Mouse (Mus musculus) thymus, postnatal 25 days (tissue): ENCODE data around the gene Napsa.

ENCODE experiments used
- DNase-seq: peaks from one replicate; pipeline ENCODE4 v3.0.0; 2022

Gene Napsa

DNA sequence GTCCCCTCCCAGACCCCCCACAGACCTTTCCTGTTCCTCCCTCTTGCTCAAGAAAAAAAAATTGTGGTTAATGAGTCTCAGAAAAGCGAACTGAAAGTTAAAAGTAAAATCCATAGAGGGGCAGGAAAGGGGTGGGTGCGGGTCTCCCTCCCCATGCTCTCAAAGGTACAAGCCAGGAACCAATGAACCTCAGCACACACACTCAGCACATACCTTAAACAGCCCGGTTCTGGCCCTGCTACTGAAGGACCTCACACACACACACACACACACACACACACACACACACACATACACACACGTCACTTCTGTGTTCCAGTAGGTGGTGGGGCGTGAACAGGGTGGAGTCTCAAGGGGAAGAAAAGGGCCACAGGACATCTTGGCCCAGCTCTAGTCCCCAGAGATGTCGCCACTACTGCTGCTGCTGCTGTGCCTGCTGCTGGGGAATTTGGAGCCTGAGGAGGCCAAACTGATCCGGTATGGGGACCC, at the start of gene Napsa:
Napsa (plus strand) TSS at position 168 of the 489 bp plus-strand sequence.
- no peak for DNase-seq

DNA sequence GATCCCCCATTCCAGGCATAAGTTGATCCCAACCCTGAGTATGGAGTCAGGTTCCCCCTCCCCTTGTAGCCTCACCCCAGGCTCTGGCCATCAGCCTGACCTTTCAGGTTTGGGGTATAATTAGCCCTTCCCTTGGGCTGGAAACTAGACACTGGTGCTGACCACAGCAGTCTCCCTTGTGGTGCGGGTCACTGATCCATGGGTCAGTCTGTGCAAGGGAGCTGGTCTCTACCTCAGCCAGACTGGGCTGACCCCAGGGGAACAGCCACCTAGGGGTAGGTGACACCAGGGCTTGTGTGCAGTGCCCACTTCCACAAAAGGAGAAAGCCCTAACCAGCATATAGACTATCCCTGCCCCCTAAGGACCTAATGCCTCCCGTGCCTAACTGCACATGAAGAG, 49.1 kb upstream of the Napsa start:
- DNase-seq: no peak

DNA sequence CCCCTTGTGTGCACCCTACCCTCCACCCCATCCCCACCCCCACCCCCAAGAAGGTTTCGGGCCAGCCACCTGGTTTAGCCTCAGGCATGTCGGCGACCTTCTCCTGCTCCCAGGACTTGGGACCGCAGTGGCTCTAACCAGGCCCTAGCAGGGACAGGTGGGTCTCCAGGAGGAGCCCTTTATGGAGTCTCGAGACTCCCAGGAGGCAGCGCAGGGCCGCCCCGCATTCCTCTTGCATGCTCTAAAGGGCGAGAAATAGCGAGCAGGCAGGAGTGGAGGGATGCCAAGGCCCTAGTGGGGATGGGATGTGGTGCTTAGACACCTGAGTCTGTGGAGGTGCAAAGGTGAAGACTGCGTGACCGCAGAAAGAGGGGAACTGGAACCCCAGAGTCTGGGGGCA, 47.7 kb upstream of the Napsa start, which contains the start of gene Mybpc2:
Mybpc2 (minus strand) TSS at position 155 of the 400 bp plus-strand sequence.
- no peak for DNase-seq

DNA sequence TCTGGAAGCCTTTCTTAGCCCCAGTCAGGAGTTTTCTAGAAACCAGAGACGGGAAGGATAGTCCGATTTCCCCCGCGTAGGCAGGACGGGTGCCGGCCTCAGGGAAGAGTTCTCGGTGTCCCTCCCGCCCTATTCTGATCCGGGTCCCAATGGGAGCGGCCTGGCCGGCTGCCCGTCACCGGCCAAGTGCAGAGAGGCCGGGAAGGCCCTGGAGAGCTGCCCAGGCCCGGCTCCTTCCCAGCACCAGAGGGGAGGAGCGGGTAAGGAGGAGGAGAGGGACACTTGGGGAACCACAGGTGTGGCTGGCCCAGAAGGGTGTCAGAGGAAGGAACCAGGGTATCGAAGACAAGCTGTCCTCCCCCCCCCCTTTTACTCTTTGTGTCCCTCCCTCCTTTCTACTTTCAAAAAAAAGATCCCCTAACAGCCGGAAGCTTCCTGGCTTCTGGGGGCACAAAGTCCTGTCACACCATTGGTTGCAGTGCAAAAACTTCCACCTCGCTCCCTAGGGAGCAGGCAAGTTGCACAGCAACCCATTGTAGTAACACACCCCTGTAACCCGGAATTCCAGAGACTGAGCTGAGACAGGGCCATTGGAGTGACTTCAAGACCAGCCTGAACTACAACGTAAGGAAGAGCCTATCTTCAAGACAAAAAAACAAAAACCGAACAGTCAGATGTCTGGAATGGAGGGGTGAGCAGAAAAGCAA, 46.9 kb upstream of the Napsa start:
- DNase-seq: no peak

DNA sequence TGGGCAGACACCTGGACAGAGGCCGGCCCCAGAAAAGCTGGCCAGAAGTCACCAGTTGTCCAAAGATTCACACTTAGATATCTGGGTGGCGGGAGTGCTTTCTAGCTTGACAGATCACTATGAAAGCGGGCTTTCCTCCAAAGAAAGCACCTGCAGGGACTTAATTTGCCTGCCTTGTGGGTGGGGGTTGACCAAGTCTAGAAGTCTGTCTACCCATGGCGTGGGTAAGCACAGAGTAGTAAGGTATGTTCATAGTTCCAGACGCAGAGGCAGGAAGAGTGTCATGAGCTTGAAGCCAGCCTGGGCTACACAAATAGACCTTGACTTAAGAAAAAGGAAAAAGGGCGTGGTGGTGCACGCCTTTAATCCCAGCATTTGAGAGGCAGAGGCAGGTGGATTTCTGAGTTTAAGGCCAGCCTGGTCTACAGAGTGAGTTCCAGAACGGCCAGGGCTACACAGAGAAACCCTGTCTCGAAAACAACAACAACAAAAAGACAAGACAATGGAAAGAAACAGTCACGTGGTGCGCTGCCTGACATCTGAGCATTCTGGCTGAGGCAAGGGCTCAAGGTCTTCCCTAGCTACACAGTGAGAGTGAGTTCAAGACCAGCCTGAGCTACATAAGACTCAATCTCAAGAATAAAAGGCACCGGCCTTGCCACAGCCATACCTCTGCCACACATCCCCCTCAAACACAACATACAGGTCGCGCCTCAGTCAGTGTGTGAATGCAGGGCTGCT, 45.6 kb upstream of the Napsa start:
- DNase-seq: no peak

DNA sequence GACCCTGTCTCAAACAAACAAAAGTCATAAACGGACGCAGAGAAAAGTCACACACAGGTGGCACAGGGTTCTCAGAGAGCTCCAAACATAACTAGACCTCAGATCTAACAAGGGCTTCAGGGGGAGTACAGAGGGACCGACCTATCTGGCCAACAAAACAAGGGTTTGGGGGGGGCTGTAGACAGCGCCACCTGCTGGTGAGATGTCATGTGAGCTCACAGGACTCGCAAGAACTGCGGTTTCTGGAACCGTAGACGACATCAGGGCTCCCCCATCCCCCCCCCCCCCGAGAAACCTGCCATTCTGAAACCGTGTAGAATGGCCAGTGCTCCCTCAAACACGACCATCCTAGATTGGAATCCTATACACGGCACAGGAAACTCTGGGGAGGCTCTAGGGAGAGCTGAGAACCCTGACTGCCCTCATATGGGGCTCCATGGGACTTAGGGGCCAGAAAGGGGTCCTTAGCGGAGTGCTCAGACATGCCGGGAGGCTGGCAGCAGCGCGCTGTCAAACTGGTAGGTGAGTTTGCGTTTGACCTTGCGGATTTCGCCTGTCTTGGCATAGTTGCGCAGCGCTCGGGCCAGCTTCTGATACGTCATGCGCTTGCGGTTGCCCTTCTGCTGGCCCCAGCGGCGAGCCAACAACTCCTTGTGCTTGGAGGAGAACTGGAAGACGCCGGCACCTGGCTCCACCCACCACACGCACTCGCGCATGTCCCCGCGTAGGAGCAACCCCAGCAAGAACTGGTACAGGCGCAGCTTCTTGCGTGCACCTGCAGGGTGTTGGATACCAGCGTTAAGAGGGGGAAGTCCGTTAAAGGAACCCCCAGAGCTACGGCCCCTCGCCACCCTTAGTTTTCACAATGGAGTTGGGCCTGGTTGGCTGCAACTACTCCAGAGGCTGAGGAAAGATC, 44.4 kb upstream of the Napsa start:
- DNase-seq: peak; percentile 85

DNA sequence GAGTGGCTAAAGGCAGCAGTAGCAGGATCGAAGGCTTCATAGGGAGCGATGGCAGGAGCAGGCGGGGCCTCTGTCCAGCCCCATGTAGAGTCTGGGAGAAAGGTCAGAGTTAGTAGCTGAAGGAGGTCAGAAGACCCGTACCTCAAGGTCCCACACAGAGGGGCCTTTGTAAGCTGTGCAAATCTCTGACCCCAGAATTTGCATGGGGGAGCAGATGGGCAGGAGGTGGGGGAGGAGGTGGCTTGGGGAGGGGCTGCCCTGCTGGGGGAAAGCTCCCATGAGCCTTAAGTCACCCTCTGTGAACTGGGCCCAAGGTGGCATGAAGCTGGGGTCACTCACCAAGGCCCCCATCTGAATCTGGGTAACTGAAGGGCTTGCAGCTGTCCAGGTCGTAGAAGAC, 42.7 kb upstream of the Napsa start:
- DNase-seq: no peak

DNA sequence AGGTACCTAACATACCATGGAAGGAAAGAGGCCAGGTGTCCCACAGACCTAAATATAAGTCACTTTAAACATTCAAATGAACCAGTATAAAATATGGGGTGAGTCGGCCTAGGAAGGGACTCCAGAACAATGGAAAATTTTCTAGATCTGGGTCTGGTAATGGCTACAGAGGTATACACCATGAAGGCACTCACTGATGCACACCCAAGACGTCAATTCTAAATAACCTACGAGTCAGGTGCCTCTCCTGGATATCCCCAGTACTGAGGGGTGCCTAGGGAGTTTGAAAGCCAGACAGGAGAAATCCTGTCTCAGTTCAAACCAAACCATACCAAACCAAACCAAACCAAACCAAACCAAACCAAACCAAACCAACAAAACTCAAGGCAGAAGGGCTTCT, 41.7 kb upstream of the Napsa start:
- no peak for DNase-seq

DNA sequence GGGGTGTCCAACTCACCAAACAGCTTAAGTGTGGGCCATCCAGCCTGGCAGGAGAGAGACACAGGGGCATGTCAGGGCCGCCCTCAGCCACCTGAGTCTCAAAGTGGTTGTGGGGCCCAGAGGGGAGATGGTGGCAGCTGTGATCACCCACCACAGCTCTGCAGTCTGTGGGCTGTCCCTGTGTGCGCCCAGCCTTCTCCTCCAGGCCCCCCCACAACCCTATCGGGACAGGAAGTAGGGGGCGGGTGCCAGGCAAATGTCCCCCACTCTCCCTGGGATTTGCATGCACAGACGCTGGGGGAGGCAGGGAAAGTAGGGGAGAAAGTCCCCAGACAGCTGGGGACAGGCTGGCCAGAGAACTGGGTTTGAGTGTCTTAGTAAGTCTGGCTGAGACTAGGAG, 41.0 kb upstream of the Napsa start:
- DNase-seq: no peak

DNA sequence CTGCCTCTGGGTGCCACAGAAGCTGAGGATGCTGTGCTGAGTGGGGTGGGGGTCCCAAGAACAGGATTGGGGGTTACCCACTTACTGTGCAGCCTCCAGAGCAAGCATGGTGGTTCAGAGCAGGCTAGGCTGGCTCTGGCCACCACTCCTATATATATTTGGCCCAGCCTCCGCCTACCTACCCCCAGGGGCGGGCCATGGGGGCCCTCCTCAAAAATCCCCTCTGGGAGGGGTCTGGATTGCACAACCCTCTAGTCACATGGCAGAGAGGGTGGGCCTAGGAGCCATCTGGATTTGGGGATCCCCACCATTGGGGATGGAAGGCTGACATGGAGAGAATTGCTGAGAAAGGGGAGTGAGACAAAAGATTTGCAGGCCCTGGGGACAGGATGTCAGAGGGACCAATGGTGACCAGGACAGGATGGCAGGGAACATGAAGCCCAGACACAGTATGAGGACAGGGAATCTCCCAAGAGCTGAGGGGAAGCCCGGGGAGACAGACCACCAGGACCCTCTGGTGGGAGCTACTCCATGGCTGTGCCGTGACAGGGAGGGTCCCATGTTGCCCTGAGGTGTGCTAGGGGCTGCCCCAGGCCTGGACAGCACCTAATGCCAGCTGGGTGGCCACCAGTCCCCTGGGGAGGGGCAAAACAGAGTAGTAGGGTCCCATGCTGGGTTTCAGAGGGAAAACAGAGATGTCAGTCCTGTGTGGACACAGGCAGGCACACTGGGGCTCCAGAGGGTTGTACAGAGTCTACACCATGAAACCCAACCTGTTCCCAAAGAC, 40.0 kb upstream of the Napsa start, which contains the start of gene Spib:
Spib (minus strand) TSS at position 126 of the 787 bp plus-strand sequence.
- DNase-seq: no peak

DNA sequence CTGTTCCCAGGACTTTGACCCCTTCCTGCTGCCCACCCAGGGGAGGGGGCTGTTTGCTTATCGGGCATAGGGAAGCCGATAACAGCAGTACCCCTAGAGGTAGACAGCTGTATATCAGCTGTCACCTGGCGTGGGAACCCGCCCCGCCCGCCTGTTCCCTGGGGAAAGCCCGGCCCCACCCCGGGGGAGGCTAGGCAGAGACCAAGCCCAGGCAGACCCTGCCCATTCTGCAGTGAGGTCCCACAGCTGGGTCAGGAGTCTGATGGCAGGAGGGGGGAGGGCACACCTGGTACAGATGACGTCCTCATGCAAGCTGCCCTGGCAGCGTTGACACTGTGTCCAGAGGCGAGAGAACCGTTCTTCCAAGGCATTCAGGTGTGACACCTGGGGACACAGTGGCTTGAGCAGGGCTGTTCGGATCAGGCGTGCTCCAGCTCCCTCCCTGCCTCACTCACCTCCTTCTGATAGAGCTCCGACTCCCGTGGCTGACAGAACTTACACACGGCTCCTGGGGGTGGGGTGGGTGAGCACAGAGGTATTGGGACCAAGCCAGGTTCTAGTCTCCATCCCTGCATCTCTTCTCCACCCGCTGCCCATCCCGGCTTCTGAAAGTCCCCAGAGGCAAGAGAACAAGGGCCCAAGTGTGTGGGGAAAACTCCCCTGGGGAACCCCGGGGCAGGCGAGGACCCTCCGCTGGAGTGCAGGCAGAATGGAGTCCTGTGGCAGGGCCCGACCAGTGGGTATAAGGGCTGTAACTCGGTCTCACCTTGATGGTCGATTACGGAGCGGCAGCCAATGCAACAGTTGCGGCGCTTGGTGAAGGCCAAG, 39.0 kb upstream of the Napsa start:
- DNase-seq: no peak

DNA sequence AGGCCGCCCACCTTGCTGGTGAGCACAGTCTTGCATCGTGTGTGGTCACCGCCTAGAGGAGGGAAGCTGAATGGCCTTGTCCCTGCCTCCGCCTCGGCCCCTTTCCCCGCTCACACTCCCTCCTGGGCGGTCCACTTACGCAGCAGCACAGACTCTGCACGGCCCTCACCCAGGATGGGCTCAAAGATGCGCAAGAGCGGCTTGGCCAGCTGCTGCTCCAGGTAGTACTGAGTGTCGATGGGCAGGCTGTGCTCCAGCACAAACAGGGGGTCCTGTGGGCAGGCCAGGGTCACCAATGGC, 38.5 kb upstream of the Napsa start:
- DNase-seq: no peak

DNA sequence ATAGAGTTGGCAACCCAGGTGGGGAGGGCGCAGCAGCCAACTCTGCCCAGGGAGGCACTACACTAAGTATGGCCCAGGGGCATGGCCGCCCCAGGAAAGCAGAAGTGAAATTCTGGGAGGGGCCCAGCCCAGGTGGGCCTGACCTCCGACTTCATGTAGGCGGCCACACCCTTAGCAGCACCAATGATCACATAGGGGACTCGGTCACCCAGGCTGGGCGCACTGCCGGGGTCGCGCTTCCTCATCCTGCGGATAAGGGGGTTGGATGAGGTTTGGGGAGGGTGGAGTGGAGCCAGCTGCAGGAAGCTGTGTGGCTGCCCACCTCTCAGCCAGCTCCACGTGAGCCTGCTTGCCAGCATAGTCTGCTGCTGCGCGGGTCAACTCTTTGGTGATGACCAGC, 37.9 kb upstream of the Napsa start:
- DNase-seq: no peak

DNA sequence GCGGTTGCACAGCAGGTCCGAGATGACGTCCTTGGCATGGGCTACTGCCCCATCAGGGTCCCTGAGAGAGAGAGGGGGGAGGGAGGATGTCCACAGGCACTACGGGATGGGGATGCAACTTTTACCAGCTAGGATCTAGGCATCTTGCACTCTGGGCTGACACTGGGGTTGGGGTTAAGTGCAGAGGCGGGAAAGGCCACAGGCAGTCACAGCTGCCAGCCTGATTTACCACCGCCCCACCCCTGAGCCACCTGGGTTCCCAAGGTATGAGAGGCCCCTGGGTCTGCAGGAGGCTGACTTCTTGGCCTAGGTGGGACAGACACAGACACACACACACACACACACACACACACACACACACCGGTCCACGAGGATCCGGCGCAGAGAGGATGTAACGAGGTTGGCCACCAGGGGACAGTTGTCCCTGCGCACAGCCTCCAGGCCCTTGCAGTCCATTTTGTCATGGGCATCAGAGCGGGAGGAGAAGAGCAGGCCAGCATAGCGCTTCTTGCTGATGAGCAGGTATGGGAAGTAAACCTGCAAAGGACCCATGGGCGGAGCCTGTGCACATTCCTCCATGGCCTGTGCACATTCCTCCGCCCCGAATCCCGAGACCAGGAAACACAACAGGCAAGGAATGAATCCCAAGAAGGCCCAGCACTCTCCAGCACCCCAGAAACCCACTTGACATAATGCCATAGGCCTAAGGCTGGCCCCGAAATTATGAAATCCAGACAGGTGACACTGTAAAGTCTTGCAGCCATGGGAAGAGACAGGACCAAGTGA, 37.3 kb upstream of the Napsa start:
- DNase-seq: no peak

DNA sequence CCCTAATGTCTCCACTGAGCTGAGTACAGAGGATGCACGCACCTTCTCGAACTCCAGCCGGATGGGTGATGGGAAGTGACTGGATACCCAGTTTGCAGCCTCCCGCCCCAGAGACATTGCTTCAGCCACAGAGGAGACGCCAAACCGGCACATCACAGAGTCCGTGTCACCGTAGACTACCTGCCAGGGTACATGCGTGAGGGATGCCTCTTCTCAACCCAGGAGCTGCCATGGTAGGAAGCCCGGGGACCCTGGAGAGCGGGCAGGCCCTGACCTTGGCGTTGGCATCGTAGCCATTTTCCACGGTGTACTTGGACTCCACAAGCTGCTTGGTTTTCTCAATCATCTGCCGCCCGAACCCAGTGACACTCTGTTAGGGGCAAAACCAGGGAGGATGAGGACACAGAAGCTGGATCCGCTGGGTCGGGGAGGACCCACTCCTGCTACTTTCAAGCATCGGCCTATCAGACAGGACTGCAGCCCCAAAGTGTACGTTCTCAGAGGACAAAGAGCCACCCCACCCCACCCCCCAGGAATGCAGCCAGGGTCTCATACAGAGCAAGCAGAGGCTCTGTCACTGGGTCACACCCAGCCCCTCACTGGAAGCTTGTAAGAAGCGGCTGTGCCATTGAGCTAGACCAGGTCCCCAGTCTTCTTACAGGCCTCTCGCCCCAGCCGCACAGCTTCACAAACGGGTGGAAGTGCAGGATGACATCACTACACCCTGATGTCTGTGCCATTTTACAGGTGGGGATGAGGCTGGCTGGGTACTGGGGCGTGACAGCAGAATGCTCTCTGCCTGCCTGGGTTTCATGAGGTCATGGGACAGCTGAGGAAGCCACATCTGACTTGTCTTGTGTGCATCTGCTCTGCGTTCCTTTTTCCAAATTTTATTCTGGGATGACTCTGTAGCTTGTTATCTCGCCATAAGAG, 36.3 kb upstream of the Napsa start:
- DNase-seq: no peak

DNA sequence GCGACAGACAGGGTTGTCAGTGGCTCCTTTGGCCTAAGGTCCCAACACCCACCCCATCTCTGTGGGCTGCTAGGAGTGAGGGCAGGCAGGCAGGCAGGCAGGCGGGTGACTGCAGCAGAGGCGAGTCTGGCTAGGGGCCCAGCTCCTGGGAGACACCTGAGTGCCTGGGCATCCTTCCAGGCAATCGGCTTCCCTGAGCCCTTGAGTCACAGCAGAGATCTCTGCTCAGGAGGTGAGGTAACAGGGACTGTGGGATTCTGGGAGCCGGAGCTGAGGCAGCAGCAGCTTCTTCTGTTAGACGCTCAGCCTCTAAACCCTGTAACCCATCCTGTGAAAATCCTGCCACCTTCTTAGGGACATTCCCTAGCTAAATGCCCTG, 35.6 kb upstream of the Napsa start:
- DNase-seq: no peak

DNA sequence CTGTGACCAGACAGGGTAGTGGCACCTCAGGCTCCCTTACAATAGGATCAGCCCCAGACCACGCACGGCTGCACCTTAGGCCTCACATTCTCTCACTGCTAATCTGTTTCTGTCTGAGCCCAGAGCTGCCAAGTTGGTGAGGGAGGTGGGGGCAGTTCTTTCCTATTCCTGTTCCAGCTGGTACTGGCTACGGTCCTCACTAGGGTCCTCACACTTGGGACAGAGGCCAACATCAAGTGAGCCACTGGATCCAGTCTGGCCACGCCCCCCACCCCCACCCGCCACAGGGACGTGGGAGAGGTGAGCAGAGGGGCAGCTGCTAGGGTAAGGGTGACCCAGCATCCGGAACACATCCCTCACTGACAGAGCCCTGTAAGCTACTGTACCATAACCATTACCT, 35.2 kb upstream of the Napsa start:
- DNase-seq: no peak

DNA sequence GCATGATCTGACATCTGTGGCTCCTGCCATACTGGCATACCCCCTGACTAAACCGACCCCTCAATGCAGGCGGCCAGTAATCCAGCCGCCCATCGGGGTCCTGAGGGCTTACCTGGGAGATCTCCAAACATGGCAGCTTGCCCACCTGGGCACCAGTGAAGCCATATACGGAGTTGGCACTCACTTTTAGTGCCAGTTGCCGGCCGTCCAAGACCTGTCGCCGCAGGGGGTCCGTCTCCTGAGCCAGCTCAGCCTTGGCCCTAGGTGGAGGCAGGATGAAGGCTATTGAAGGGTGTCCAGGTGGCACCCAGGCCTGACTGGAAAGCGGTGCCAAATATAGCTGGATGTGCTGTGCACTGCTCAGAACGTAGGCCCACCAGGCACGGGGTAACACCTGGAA, 34.7 kb upstream of the Napsa start:
- DNase-seq: no peak

DNA sequence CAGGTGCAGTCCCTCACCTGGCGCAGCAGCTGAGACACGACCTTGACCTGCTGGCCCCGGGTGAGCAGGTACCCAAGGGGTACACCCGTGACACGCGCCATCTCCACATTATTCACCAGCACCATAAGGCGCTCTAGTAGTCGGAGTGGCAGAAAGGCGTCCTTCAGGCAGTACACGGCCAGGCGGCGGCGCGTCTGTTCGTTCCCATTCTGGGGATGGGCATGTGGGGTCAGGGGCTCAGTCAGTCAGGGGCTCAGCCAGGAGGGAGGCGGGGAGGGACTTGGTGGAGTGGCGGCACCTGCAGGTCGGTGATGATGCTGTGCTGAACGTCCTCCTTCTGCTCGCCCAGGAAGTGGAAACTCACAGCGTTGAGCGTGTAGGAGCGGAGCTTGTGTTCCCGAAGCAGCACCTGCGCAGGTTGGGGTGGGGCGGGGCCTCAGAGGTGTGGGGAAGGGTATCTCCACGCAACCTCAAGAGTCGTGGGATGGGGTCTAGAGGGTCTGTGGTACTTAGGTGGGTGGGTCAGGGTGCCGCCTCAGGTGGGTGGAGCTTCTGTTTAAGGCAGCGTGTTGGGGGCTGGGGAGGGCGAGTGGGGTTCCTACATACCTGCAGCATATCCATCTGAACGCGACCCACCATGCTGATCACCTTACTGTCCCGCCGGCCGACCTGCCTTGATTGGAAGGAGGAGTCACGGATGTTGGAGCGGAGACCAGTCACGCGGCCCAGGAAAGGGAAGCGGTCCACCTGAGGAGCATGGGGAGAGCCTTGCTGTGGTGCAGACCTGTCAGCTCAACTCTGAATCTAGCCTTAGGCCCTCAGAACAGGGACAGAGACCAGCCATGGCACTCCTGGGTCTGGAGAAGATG, 33.2 kb upstream of the Napsa start:
- no peak for DNase-seq
